Mouse (Mus musculus) G1E (cell line): ENCODE measurements around the gene Cyb5b.

ENCODE experiments used
- CTCF ChIP-seq: IDR thresholded peaks from 2 replicates; pipeline ENCODE4 v1.5.1; 2012; ENCODE audit warnings: low read depth, low read length, inconsistent platforms, mixed read lengths
- GATA1 ChIP-seq: IDR thresholded peaks from 2 replicates; pipeline ENCODE4 v1.6.1; 2012; ENCODE audit warnings: borderline replicate concordance, low read length, inconsistent platforms, mixed read lengths

GRCm38 (mm10) chr8:107164251-107164773 is 13.9 kb downstream of the Cyb5b start:
- TF ChIP-seq CTCF (no peak), GATA1 (no peak)
